Mouse (Mus musculus) midbrain, embryonic 15.5 days (tissue): Measurements from ENCODE around the gene Kansl2. TPM values are rescaled to one million over a fixed set of nuclear protein-coding genes. Genes with fewer than 3 reads are reported as not detected.
"Not testable (repeated sequence)": the region's sequence is repeated elsewhere in the genome, so short reads cannot be mapped to it uniquely, and the experiment has no call there.

Experiments used
- ATAC-seq: fragments of 200-750 bp; cut with Nextera tagmentation; replicated peaks from 2 replicates; pipeline ENCODE4 v1.8.0; 2017; ENCODE audit warnings: moderate TSS enrichment
- H3K27ac ChIP-seq: fragments of 300-500 bp; sonication (generic); 2 replicates; pipeline ENCODE4 v1.5.1; 2015; ENCODE audit warnings: mild to moderate bottlenecking, inconsistent platforms
- H3K27me3 ChIP-seq: fragments of 300-500 bp; sonication (generic); replicated peaks from 2 replicates; pipeline ENCODE4 v1.6.1; 2015; ENCODE audit warnings: inconsistent platforms
- H3K36me3 ChIP-seq: fragments of 300-500 bp; sonication (generic); replicated peaks from 2 replicates; pipeline ENCODE4 v1.6.1; 2015; ENCODE audit warnings: inconsistent platforms
- H3K4me1 ChIP-seq: fragments of 300-500 bp; sonication (generic); 2 replicates; pipeline ENCODE4 v1.6.1; 2015; ENCODE audit warnings: inconsistent platforms
- H3K4me2 ChIP-seq: fragments of 300-500 bp; sonication (generic); 2 replicates; pipeline ENCODE4 v1.6.1; 2015; ENCODE audit warnings: inconsistent platforms, mild to moderate bottlenecking, moderate library complexity
- H3K4me3 ChIP-seq: fragments of 300-500 bp; sonication (generic); 2 replicates; pipeline ENCODE4 v1.5.1; 2015; ENCODE audit warnings: mild to moderate bottlenecking, inconsistent platforms
- H3K9ac ChIP-seq: fragments of 300-500 bp; sonication (generic); 2 replicates; pipeline ENCODE4 v1.6.1; 2015; ENCODE audit warnings: mild to moderate bottlenecking, inconsistent platforms
- H3K9me3 ChIP-seq: fragments of 300-500 bp; sonication (generic); 2 replicates; pipeline ENCODE4 v1.6.1; 2016; ENCODE audit warnings: inconsistent platforms
- WGBS: fragments of 180-500 bp; shearing (Covaris S2); methylation state at CpG from one replicate; pipeline ENCODE4 v1.1.7; 2015; ENCODE audit warnings: mixed read lengths; 5-methylcytosine and 5-hydroxymethylcytosine counted together
- polyA plus RNA-seq: library from polyadenylated mRNA; unstranded; fragments of >200 nt; fragmentation: Nextera tagmentation; extraction: Ambion mirVana; gene quantifications from 2 replicates; pipeline ENCODE4 v1.2.1, GENCODE M21; 2015

The Kansl2 gene
- polyA plus RNA-seq, 1 experiment from 2014 or later, result 124 TPM

DNA sequence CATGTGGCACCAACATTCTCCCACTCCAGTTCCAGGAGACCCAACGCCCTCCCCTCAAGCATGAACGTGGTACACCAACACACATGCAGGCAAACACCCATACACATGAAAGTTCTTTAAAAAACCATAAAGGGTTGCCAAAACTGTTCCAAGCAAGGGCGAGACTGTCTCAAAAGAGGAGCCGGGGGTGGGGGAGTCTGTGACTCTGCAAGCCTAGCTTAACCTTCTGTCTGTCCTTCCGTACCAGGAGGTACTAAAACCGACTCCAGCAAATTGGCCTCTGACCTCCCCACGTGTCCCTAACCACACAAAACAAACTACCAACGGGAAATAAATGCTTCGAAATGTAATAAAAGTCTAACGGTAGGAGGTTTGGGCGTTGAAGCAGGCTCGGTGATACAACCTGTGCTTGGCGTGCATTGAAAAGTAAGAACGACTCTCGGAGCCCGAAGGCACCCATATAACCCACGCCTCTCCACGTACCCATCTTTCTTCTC lies 981 bp downstream of the Kansl2 start:
- no peak for ATAC-seq
- Histone ChIP-seq H3K4me3 (peak overlapping the region; percentile 96), H3K27me3 (no peaks in the 10 kb centered on the region), H3K9ac (peak overlapping the region; percentile 74), H3K36me3 (peaks cover 22% of the 10 kb centered on the region), H3K27ac (peak overlapping the region; percentile 97; the same call in 1 of the 2 replicates), H3K4me1 (peaks cover 22% of the 10 kb centered on the region), H3K4me2 (peak overlapping the region; percentile 69), H3K9me3 (no peaks in the 10 kb centered on the region)
- under 1% methylated on average over 18 of the region's 18 CpGs for WGBS

GRCm38 (mm10) chr15:98532281-98532680 lies 1.8 kb downstream of the Kansl2 start:
- WGBS, result 47% methylated on average over 5 of the region's 5 CpGs
- Histone ChIP-seq H3K4me1 (peaks cover 22% of the 10 kb centered on the region), H3K4me3 (peak overlapping the region; percentile 96), H3K27me3 (no peaks in the 10 kb centered on the region), H3K4me2 (peak overlapping the region; percentile 69), H3K27ac (no peak overlapping the region), H3K9me3 (no peaks in the 10 kb centered on the region), H3K9ac (peak overlapping the region; percentile 74), H3K36me3 (peaks cover 30% of the 10 kb centered on the region)
- ATAC-seq, result no peak

DNA sequence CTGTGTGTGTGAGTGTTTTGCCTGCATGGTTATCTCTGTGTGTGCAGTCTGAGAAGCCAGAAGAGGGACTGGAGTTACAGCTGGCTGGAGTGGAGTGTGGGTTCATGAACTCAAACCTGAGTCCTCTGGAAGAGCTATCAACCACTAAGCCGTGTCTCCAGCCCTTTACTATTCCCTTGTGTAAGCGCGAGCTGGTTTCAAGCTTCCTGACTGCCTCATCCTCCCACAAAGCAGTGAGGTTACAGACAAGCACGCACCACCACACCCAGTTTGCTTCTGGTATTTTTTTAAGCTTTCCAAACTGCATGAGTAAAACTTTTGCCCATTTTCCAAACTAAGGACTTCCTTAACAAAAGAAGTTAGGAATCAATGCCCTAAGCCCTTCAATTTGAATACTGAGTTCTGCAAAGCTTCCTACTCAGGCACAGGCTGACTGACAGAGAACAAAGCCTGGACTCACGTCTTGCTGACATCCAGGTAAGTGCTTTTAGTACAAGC lies 5.9 kb downstream of the Kansl2 start:
- no peak for ATAC-seq
- Histone ChIP-seq H3K27me3 (no peaks in the 10 kb centered on the region), H3K4me3 (no peak overlapping the region), H3K36me3 (peaks cover 52% of the 10 kb centered on the region), H3K27ac (no peak overlapping the region), H3K9ac (no peak overlapping the region), H3K4me2 (no peak overlapping the region), H3K4me1 (peaks cover 21% of the 10 kb centered on the region), H3K9me3 (no peaks in the 10 kb centered on the region)
- 88% methylated on average over 5 of the region's 5 CpGs for WGBS

- Histone ChIP-seq H3K27me3 (no peaks in the 10 kb centered on the region), H3K36me3 (peaks cover 56% of the 10 kb centered on the region), H3K4me3 (no peak overlapping the region), H3K4me1 (peaks cover 12% of the 10 kb centered on the region), H3K9me3 (no peaks in the 10 kb centered on the region), H3K4me2 (no peak overlapping the region), H3K9ac (no peak overlapping the region), H3K27ac (no peak overlapping the region)
- 93% methylated on average over 5 of the region's 5 CpGs for WGBS
- no peak for ATAC-seq
Observed at GRCm38 (mm10) chr15:98527056-98527771, 6.8 kb downstream of the Kansl2 start.

DNA sequence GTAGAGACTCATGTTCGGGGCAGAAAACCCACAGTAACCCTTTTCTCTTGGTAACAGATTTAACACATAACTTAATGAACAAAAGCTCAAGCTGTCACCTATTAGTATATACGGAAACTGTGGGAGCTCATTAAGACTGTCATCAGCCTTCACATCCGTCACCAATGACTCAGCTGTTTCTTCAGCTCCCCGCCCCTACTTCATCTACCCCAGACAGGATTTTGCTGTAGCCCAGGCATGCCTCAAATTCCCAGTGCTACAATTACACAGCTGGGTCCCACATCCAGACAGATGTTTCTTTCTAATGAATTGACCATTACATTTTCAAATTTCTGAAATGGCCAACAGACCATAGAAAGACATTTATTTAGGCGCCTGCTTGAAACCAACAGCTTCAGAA lies 8.0 kb downstream of the Kansl2 start:
- no peak for ATAC-seq
- Histone ChIP-seq H3K27ac (no peak overlapping the region), H3K27me3 (no peaks in the 10 kb centered on the region), H3K4me2 (no peak overlapping the region), H3K4me3 (no peak overlapping the region), H3K36me3 (peaks cover 61% of the 10 kb centered on the region), H3K4me1 (peaks cover 3% of the 10 kb centered on the region; the same call in 1 of the 2 replicates), H3K9me3 (no peaks in the 10 kb centered on the region), H3K9ac (no peak overlapping the region)
- 76% methylated on average over 5 of the region's 5 CpGs for WGBS

- no peak for ATAC-seq
- no peak overlapping the region for H3K9ac ChIP-seq
- no peak overlapping the region for H3K4me3 ChIP-seq
- no peaks in the 10 kb centered on the region for H3K27me3 ChIP-seq
- H3K36me3 ChIP-seq, result peaks cover 48% of the 10 kb centered on the region
- 91% methylated on average over 3 of the region's 3 CpGs for WGBS
- H3K27ac ChIP-seq, result no peak overlapping the region
- H3K4me2 ChIP-seq, result no peak overlapping the region
- H3K4me1 ChIP-seq, result no peaks in the 10 kb centered on the region
- H3K9me3 ChIP-seq, result no peaks in the 10 kb centered on the region
Observed at GRCm38 (mm10) chr15:98521245-98521644, 12.8 kb downstream of the Kansl2 start.

- no peak for ATAC-seq
- no peak overlapping the region for H3K4me2 ChIP-seq
- no peaks in the 10 kb centered on the region for H3K9me3 ChIP-seq
- H3K4me1 ChIP-seq, result no peaks in the 10 kb centered on the region
- no peak overlapping the region for H3K27ac ChIP-seq
- H3K9ac ChIP-seq, result no peak overlapping the region
- 71% methylated on average over 16 of the region's 16 CpGs for WGBS
- no peak overlapping the region for H3K4me3 ChIP-seq
- H3K27me3 ChIP-seq, result no peaks in the 10 kb centered on the region
- peaks cover 28% of the 10 kb centered on the region; the same call in 1 of the 2 replicates for H3K36me3 ChIP-seq
Observed at GRCm38 (mm10) chr15:98517380-98518355, 16.4 kb downstream of the Kansl2 start.

GRCm38 (mm10) chr15:98514845-98515244 lies 19.2 kb downstream of the Kansl2 start:
- not testable (repeated sequence) for H3K9ac ChIP-seq, H3K27me3 ChIP-seq, H3K4me2 ChIP-seq, H3K4me3 ChIP-seq, H3K27ac ChIP-seq, H3K9me3 ChIP-seq, ATAC-seq, H3K4me1 ChIP-seq
- peaks cover 13% of the 10 kb centered on the region; the same call in 1 of the 2 replicates for H3K36me3 ChIP-seq
- WGBS, result 91% methylated on average over 2 of the region's 2 CpGs

DNA sequence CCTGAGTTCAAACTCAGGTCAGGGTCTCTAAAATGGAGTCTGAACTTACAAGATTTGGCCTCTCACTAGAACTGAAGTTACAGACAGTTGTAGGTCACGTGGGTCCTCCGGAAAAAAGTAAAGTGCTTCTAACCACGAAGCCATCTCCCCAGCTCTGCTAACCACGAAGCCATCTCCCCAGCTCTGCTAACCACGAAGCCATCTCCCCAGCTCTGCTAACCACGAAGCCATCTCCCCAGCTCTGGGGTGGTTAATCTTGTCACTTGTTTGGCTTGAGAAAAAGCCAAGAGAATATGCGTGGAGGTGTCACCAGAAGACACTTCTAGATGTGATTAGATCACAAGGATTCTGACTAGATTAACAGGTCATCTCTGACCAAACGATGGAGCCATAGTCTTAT lies 19.9 kb downstream of the Kansl2 start:
- H3K27ac ChIP-seq, result no peak overlapping the region
- ATAC-seq, result no peak
- WGBS, result 87% methylated on average over 8 of the region's 8 CpGs

GRCm38 (mm10) chr15:98513676-98514075 lies 20.4 kb downstream of the Kansl2 start:
- not testable (repeated sequence) for H3K27ac ChIP-seq, H3K9me3 ChIP-seq, ATAC-seq, H3K4me3 ChIP-seq, H3K4me1 ChIP-seq, H3K36me3 ChIP-seq, H3K27me3 ChIP-seq, H3K9ac ChIP-seq, H3K4me2 ChIP-seq
- 73% methylated on average over 3 of the region's 3 CpGs for WGBS

More for the DNA sequence above, 19.9 kb downstream of the Kansl2 start:
- H3K9me3 ChIP-seq, result no peaks in the 10 kb centered on the region
- no peaks in the 10 kb centered on the region for H3K27me3 ChIP-seq
- H3K9ac ChIP-seq, result no peak overlapping the region
- peaks cover 5% of the 10 kb centered on the region; the same call in 1 of the 2 replicates for H3K4me1 ChIP-seq
- H3K4me3 ChIP-seq, result no peak overlapping the region
- no peak overlapping the region for H3K4me2 ChIP-seq
- H3K36me3 ChIP-seq, result peaks cover 8% of the 10 kb centered on the region; the same call in 1 of the 2 replicates

GRCm38 (mm10) chr15:98512799-98513321 lies 21.2 kb downstream of the Kansl2 start:
- Histone ChIP-seq H3K9me3 (no peaks in the 10 kb centered on the region), H3K9ac (no peak overlapping the region), H3K36me3 (peaks cover 2% of the 10 kb centered on the region; the same call in 1 of the 2 replicates), H3K4me2 (no peak overlapping the region), H3K27ac (no peak overlapping the region), H3K4me3 (no peak overlapping the region), H3K4me1 (peaks cover 5% of the 10 kb centered on the region; the same call in 1 of the 2 replicates), H3K27me3 (no peaks in the 10 kb centered on the region)
- WGBS, result 59% methylated on average over 17 of the region's 17 CpGs
- ATAC-seq, result no peak

GRCm38 (mm10) chr15:98512232-98512631 lies 21.8 kb downstream of the Kansl2 start:
- Histone ChIP-seq H3K4me1 (peaks cover 5% of the 10 kb centered on the region; the same call in 1 of the 2 replicates), H3K27me3 (no peaks in the 10 kb centered on the region), H3K4me2 (no peak overlapping the region), H3K27ac (no peak overlapping the region), H3K9me3 (no peaks in the 10 kb centered on the region), H3K4me3 (no peak overlapping the region), H3K36me3 (no peaks in the 10 kb centered on the region), H3K9ac (no peak overlapping the region)
- no peak for ATAC-seq
- WGBS, result 48% methylated on average over 8 of the region's 8 CpGs
